Mouse (Mus musculus) kidney, postnatal 25 days (tissue): ENCODE measurements around the gene Canx.

Experiments
- DNase-seq, 2 experiments: peaks; one replicate each; pipeline ENCODE4 v3.0.0; 2021; ENCODE audit warnings: mixed read lengths in 2 of 2

Gene Canx

DNA sequence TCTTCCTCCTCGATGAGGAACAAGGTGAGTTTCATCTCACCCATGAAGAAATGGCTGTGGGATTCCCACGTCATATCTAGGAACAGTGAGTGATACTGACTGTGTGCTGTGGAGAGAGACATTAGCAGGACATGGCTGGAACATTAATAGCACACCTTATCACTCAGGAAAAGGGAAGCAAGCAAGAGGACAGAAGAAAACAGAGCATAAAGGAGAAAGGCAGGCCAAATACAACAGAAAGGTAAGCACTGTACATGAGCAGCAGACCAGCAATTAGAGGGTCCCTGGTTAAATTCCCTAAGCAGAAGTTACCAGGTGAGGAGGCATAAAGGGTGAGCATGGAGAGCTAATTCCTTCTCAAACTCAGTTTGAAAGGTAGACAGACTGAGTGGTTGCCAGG, 50.4 kb downstream of the Canx start:
- DNase-seq: no peak

DNA sequence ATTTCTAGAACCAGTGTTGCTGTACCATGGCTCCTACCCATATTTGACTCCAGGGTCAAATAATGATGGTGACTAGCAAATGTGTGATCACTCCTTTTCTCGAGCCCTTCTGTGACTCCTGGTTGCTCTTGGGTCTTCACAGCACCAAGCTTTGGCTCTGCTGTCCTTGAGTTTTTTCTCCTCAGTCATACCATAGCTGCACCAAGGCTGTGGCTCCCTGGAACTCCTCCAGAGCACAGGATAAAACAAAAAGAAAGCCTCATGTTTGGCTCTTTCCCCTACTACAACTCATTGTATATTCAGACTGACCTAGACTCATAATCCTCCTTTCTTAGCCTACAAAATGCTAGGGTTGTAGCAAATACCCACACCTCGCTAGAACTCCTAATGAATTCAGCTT, 52.7 kb downstream of the Canx start:
- DNase-seq: no peak

DNA sequence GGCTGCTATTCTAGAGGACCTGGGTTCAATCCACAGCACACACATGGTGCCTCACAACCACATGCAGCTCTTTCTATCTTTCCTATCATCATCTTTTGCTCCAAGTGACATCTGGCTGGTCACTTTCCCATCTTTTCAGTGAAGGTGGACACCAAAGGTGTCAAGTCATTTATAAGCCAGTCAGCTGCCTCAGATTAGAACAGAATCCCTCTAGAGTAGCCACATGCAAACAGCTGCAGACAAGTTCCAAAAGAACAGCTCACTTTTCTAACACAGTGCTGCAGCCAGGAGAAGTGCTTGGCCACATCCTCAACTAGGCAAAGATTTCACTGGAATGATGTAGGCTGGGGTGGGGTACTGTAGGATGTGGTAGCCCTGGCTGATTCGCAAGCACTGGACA, 55.6 kb downstream of the Canx start:
- DNase-seq: no peak

DNA sequence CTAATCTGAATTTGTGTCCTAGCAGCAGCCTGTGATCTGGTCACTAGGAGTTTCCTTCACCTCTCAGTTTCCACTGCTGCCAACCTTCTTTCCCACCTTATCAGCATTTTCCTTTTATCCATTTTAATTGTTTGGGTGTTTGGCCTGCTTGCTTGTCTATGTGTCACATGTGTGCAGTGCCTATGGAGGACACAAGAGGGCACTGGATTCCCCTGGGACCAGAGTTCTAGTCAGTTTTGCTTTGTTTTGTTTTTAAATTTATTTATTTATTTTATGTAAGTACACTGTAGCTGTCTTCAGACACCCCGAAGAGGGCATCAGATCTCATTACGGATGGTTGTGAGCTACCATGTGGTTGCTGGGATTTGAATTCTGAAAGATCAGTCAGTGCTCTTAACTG, 56.3 kb downstream of the Canx start:
- peak in 1 of 2 experiments; percentile 46 for DNase-seq

DNA sequence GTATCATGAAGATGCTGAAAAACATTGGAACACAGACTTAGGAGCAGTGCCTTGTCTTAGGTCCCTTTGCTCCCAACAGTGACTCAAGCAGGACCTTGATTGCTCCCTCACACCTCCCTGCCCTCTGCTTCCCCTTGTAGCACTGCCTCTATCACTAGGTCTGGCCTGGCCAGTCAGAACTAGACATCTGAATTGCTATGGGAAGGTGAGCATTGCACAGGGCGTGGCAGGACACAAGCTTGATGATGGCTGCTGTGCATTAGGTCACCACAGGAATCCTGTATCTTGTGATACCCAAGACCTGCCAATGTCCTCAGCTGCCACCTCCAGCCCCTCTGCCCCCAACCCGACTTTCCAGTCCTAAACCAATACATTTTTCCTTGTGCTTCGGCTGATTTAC, 58.5 kb downstream of the Canx start:
- DNase-seq: no peak

- DNase-seq: peak; percentile 81 to 96
These were observed 59.5 kb downstream of the Canx start for GRCm38 (mm10) chr11:50265931-50266330.

DNA sequence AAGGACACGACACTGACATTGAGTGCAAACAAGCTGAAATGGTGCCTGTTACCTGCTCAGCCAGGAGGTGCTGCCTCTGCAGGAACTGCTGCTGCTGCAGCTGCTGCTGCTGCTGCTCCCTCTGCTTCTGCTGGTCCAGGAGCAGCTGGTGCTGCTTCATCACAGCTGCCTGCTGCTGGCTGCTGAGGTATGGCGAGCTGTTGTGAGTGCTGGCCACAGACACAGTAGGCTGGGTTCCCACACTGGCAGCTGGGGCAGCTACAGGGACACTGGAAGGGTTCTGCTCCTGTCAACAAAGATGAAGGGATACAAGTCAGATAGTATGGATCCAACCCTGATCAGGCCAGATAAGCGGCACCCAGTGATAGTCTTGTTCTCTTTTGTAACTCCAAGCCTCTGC, 62.3 kb downstream of the Canx start:
- DNase-seq: no peak

DNA sequence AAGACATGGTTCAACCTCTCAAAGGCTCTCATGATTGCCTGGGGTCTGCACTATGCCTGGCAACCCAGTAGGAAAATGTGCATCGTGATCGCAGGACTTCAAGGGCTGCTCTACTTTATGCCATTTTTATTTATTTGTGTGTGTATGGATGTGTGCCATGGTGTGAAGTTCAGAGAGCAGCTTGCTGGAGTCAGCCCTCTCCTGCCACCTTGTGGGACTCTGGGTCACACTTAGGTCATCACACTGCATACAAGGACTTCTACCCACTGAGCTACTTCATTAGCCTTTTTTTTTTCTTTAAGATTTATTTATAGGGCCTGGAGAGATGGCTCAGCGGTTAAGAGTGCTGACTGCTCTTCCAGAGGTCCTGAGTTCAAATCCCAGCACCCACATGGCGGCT, 63.5 kb downstream of the Canx start:
- peak; percentile 76 to 77 for DNase-seq

- peak in 1 of 2 experiments; percentile 49 for DNase-seq
These were observed 67.2 kb downstream of the Canx start for GRCm38 (mm10) chr11:50258310-50258709.

DNA sequence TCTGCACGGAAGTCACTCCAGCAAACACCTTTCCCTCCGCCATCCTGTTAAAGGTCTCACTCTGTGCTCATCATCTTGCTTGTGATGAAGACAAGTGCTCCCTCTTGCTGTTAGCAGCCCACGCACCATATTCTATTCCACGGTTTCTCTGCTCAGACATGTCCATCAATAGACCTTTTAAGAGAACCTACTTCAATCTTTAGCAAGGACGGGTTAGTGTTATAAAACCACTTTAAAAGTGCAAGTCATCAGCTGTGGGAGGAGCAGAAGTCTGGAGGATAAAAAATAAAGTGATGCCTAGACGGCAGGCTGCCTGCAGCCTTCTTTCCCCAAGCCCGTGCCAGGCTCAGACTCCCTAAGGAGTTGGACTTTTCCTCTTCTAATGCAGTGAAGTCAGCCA, 68.9 kb downstream of the Canx start:
- DNase-seq: no peak

- no peak for DNase-seq
These were observed 71.4 kb downstream of the Canx start for GRCm38 (mm10) chr11:50254010-50254580.

GRCm38 (mm10) chr11:50253393-50253792, 72.1 kb downstream of the Canx start:
- DNase-seq: no peak

- DNase-seq: no peak
These were observed 72.7 kb downstream of the Canx start for GRCm38 (mm10) chr11:50252684-50253265.

- DNase-seq: peak; percentile 47 to 81
These were observed 73.3 kb downstream of the Canx start for GRCm38 (mm10) chr11:50252166-50252565.

DNA sequence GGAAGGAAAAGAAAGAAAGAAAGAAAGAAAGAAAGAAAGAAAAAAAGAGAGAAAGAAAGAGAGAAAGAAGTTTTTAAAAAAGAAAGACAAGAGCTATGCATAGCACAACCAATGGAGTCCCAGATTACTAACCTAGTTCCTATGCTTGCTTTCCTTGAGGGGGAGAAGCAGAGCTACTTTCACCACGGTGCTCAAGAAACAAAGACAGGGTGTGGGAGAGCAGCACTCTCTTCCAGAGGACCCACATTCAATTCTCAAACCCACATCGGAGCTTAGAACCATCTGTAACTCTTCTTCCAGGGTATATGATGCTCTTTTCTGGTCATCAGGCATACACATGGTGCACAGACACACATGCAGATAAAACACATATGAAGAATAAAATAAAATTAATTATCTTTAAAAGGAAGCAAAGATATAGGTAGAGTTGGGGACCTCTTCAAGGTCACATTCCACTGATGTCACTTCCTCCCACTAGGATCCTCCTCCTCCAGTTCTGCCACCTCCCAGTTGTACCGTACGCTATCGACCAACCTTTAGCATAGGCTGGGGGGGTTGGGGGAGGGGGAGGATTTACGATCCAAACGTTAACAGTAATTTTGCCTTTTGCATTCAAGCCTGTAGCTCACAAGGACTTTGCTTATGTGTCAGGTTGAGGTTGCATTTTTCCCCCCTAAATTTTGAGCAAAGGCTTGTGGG, 76.9 kb downstream of the Canx start:
- no peak for DNase-seq

- no peak for DNase-seq
These were observed 80.2 kb downstream of the Canx start for GRCm38 (mm10) chr11:50245269-50245668.
